Mouse (Mus musculus): ENCODE measurements at regions not wholly inside any gene's neighbourhood (a gene's known extent, or its start where the extent isn't known, plus 50 kb on each side); places are given as distances from the start of the nearest gene placed in this dataset.
A peak's percentile ranks its signal among the peaks of the same experiment; 100 is the strongest.

GRCm38 (mm10) chr1:47093289-47093947 lies 200.8 kb upstream of the Slc39a10 start:
- no peak for DNase-seq

- no peak for DNase-seq
Measured at GRCm38 (mm10) chr1:47076423-47076822, 183.8 kb upstream of the Slc39a10 start.

DNA sequence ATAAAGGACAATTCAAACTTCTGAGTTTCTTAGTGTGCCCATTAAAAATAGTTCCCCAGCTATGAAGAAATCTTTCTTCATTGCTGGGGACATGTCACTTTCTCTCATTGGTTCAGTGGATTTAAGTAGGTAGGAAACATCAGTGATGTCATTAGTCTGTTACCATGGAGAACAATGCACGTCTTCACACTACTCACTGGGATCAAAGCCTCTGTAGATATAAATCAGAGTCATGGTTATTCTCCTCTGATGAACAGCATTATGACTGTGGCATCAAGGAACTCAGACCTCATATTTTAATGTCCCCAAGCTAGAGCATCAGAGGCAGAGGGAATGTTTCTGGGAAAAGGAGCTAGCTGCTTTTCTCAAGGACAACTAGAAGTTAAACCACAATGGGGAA lies 165.5 kb upstream of the Slc39a10 start:
- DNase-seq = no peak

GRCm38 (mm10) chr1:47057344-47057743 lies 164.7 kb upstream of the Slc39a10 start:
- DNase-seq = no peak

DNA sequence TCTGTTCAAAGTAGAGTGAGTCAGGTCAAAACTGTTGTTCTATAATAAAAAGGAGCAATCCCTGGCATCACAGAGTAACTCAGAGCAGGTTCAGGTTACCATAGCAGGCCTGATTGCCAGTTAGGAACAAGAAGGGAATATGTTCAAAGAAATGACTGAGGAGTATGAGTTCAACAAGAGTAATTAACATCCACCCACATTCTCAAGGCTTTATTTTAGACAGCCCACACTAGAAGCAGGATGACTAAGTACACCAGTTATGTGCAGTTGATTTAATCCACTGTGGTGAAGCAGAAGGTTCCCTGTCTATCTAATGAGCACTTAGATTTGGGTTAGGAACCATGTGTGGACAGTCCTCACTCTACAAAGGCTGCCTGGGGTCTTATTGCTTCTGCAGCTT lies 158.5 kb upstream of the Slc39a10 start:
- DNase-seq = no peak

DNA sequence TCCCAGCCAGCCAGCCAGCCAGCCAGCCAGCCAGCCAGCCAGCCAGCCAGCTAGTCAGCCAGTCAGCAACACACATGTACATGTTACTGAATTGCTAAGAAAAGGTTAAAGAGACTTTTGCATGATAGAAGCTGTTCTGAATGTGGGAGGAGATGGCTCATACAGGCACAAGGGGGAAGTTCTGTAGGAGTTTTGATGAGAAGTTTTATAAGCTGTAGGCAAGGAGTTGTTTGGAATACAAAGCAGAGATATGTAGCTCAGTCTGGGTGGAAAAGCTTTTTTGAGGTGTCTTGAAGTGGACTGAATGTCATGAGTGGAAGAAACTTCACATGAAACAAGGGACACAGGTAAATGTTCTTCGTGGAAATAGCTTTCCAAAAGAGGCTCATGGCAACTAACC lies 157.8 kb upstream of the Slc39a10 start:
- no peak for DNase-seq

DNA sequence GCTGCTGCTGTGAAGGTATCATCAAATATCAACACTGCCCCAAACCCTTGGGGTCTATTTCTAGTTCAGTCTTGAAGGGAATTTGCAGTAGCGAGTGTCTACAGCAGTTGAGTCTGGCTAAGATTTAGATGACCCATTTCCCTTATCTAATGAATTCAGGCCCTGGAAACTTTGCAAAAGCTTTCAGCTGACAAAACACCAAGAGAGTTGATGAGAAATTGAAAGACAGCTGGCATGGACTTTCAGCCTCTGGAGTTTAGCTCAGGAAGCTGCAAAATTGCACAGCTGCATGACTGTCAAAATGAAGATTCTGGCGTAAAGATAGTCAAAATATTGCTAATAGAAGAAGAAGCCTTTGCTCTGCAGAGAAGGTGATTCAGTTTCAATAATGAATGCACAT lies 144.9 kb upstream of the Slc39a10 start:
- DNase-seq = no peak

DNA sequence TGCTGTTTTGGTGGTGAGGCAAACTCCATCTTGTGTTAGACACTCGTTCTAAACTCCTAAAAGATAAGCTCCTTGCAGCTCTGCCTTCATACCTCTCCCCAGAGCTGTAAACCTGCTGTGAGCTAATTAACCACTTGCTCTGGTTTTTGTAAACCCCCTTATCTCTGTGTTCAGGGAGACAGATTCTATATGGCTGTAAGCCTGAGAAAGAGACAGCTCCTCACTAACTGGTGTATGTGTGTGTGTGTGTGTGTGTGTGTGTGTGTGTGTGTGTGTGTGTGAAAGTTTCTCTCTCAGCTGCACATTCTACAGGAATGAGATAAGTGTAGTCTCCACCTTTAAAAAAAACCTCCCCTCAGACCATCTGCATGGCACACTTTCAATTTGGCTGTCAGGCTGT lies 126.7 kb upstream of the Slc39a10 start:
- no peak for DNase-seq

GRCm38 (mm10) chr1:47014526-47014925 lies 121.9 kb upstream of the Slc39a10 start:
- DNase-seq = no peak

DNA sequence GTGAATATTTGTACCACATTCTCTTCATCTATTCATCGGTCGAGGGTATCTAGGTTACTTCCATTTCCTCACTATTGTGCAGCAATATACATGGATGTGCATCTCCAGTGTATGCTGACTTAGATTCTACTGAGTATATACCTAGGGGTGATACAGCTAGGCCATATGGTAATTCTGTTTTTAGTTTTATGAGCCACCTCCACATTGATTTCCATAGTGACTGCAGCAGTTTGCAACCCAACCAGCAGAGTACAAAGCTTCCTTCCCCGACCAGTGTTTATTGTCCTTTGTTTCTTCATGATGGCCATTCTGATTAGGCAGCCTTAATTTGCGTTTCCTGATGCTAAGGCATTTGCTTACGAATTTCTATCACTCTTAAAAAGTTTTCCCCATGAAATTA lies 111.1 kb upstream of the Slc39a10 start:
- DNase-seq = no peak

DNA sequence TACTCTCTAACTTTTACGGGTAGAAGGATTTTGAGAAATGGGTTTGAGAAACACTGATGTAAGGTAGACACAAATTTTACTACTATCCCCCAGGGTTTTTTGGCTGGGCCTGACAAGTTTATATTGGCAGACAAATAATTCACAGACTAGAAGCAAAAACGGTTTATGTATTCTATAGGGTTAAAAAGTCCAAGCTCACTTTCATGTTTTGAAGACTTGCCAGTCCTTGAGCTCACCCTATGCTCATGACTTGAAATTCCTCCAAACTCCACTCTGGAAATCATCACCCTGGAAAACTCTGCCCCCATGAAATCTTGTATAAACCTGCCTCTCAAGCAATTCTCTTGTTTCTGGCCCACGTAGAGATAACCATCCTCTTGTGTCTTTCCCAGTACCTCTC lies 106.7 kb upstream of the Slc39a10 start:
- DNase-seq = no peak

GRCm38 (mm10) chr1:46985978-46986377 lies 93.3 kb upstream of the Slc39a10 start:
- no peak for DNase-seq

DNA sequence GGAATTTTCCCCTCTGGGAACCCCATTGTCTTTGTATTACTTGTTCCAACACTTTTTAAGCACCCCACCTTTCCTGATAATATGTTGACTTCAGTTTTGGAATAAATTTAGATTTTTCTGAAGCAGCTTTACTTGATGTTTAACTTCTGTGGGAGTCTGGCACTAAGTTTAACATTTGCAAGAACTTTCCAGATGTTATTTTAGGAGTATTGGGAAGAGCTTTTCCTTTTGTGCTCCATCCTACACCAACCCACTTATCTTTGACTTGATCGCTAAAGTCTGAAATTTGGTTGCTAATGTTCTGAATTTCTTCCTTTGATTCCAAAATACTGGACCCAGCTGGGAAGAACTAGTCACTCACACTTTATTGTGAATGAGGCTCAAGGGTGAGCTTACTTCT lies 90.4 kb upstream of the Slc39a10 start:
- DNase-seq = no peak

- peak; percentile 73 for DNase-seq
Measured at GRCm38 (mm10) chr1:46970470-46970869, 77.8 kb upstream of the Slc39a10 start.

DNA sequence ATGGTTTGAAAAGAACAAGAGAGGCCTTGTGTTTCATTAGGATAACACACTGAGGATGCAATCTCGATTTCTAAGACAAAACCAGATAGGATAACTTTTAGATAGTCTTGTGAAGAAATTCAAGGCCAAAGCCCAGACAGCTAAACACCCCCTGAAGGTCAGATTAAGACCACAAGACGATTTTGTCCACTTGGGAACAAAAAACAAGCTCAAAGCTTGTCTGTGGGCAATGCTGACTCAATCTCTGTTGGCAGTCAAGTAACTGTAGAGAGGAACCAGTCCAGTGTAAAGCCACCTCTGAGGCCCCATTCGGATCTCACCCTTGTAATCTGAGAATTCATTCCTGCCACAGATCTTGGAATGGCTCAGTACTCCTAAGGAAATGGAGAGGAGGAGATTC lies 75.7 kb upstream of the Slc39a10 start:
- no peak for DNase-seq

DNA sequence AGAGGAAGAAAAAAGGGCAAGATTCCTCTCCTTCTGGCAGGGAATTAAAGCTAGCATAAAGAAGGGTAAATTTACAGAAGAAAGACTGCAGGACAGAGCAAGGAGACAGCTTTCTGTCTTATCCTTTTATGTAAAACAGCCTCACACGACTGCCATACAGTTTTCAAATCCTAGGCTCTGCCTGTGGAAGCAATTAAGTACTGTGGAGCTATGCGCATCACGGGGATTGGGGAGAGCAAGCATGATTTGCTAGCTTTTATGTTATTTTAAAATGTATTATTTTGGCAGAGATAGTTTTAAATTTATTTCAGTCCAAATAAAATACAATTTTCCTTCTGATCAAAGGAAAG lies 74.2 kb upstream of the Slc39a10 start:
- DNase-seq = no peak

GRCm38 (mm10) chr1:46965996-46966916 lies 73.6 kb upstream of the Slc39a10 start:
- DNase-seq = no peak

GRCm38 (mm10) chr1:46963973-46964727 lies 71.5 kb upstream of the Slc39a10 start:
- DNase-seq = no peak

Small RNAs in the stretch of these regions (microRNA-seq; reads per million reads assigned to microRNA genes)
- 0 reads per million in 2 experiments for gene Mir6350

Measured in adrenal gland, postnatal 14 days (tissue).